Mouse (Mus musculus) myocyte (in vitro differentiated cells): Measurements from ENCODE around the gene Gm20671.

Source experiments
- E2F4 ChIP-seq: IDR thresholded peaks from one replicate; pipeline ENCODE4 v1.6.1; 2011; ENCODE audit warnings: mild to moderate bottlenecking, control low read depth, moderate library complexity; ENCODE audit not compliant: insufficient read depth
- POLR2A ChIP-seq: IDR thresholded peaks from one replicate; pipeline ENCODE4 v1.6.1; 2011; ENCODE audit warnings: low read depth, mild to moderate bottlenecking, control low read depth, moderate library complexity; ENCODE audit not compliant: insufficient read length
- POLR2AphosphoS2 ChIP-seq: IDR thresholded peaks from one replicate; pipeline ENCODE4 v1.6.1; 2011; ENCODE audit warnings: low read depth, control low read depth; ENCODE audit not compliant: insufficient read length
- REST ChIP-seq: IDR thresholded peaks from one replicate; pipeline ENCODE4 v1.6.1; 2011; ENCODE audit warnings: mild to moderate bottlenecking, control low read depth, moderate library complexity; ENCODE audit not compliant: insufficient read depth, insufficient read length

DNA sequence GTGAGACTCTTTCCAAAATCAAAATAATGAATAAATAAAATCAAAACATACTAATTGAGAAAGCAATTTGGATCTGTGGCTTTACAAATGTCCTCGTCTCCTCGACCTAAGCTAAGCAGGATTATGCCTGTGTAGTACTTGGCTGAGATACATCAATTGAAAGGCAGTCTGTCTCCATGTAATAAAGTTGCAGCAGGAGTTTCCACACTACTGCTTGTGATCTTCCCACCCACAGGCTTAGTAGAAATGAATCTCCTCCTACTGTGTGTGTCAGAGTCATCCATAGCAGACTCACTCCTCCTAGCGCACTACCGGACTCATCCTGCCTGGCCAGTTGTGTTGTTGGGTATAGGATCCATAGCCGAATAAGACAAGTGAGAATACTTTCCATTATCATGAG lies 45.4 kb upstream of the Gm20671 start:
- no peak for TF ChIP-seq POLR2AphosphoS2
- TF ChIP-seq POLR2A, result no peak
- no peak for TF ChIP-seq E2F4
- TF ChIP-seq REST, result no peak
